Mouse (Mus musculus): ENCODE results near the gene Tinag.
"Not testable (repeated sequence)": the region's sequence is repeated elsewhere in the genome, so short reads cannot be mapped to it uniquely, and the experiment has no call there.

Tinag gene

DNA sequence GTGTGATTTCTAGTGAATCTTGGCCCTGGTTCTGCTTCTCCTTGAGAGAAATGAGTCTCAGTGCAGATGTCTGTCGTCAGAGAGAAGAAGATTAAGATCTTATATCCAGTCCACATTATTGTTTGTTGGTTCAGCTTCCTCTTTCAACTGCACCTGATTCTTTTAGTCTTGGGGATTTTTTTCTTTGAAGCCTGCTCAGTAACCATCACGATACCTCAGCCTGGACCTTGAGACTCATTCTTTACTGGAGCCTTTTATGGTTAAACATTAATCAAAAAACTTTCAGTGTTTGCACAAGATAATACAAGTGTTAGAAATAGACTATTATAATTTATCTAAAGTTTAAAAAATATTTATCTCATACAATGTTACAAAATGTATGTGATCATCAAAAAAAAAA is at the start of gene Tinag:
Tinag (minus strand) TSS at position 210 of the 400 bp plus-strand sequence.
- in situ Hi-C loops (cut with MboI, MseI), result no loop called here

- in situ Hi-C loops (cut with MboI, MseI), result not testable (repeated sequence)
Observed at GRCm38 (mm10) chr9:77083221-77083620, 37.6 kb upstream of the Tinag start.

GRCm38 (mm10) chr9:77071676-77072075 is 26.1 kb upstream of the Tinag start:
- in situ Hi-C loops (cut with MboI, MseI), result no loop called here

GRCm38 (mm10) chr9:77056611-77057010 is 11.0 kb upstream of the Tinag start:
- in situ Hi-C loops (cut with MboI, MseI), result no loop called here

DNA sequence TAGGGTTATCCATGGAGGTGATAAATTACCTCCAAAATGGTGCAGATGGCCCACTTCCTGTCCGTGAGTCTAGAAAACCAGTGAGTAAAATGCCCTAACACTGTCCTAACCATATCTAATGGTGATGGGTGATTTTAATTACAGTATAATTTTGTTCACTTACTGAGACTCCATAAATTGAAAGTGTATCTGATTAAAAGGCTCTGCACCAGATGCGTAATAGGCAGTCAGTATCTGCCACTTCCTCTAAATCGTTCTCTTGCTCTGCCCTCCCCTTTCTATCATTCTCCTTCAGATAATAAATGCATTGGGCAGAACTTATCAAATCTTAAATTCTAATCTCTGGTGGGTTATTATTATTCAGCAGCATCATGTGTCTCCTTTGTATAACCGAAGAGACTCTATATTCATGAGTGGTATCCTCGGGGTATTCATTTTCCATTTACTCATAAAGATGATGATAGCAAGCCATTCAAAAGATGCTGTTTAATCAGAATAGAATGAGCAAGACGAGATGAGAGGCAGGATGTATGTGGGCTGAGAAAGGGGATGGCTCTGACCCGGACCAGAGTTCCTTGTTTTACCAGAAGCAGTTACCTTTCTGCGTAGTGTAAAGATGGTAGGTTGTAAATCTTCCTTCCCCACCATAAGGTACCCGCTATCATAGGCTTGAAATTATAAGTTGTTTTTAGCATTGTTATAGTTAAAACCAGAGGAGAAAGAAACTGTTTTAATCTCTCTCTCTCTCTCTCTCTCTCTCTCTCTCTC is 9.0 kb upstream of the Tinag start:
- in situ Hi-C loops (cut with MboI, MseI), result no loop called here

GRCm38 (mm10) chr9:77051406-77051805 is 5.8 kb upstream of the Tinag start:
- in situ Hi-C loops (cut with MboI, MseI), result no loop called here

- in situ Hi-C loops (cut with MboI, MseI), result no loop called here
Observed at GRCm38 (mm10) chr9:77049669-77050068, 4.1 kb upstream of the Tinag start.

GRCm38 (mm10) chr9:77046067-77046715 is 597 bp upstream of the Tinag start:
- in situ Hi-C loops (cut with MboI, MseI), result no loop called here

DNA sequence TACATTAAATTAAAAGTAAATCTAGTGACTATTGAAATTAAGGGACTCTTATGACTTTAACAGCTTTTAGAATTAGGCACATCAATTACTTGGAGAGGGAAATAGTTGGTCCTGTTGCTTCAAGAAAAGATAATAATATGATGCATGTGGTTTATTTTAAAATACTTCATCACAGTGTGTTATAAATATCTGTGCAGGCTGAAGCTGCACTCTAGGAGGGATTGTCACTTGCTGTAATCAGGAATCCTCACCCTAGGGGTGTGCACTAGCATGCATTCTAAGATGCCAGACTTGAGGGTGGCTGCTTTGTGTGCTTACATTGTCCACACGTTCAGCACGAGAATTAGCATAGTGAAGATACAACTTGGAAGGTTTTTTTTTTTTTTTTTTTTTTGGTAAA is 10.2 kb downstream of the Tinag start:
- in situ Hi-C loops (cut with MboI, MseI), result no loop called here

DNA sequence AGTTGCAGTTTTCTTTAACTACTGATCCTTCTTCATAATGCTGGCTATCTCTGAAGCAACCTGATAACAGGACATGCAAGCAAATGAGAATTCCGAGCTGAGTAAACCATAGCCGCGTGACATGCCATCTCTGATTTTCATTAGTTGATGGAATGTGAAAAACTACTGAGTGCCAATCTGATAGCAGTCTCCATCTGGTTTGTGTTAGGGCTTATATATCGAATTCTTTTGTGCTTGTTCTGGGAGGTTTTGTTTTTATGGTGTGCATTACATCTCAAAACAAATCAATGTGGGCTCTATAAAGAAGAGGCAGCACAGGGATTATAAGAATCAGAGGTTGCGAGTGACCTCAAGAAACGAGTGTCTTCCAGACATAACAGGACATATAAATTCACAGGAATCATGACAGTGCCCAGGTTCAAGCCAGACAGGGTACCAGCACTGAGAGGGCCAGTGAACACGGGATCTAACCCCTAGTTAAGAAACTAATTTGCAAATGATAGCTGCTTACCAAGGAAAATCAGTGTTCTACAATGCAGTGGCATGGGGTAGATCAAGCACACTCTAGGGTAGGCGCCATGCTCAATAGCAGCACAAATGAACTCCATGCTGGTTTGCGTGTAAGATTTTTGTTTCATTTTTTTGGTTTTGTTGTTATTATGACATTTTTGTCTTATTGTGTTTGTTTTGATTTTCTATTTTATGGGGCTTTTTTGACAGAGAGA is 13.0 kb downstream of the Tinag start:
- in situ Hi-C loops (cut with MboI, MseI), result no loop called here

- in situ Hi-C loops (cut with MboI, MseI), result no loop called here
Observed at GRCm38 (mm10) chr9:77025271-77025670, 20.3 kb downstream of the Tinag start.

DNA sequence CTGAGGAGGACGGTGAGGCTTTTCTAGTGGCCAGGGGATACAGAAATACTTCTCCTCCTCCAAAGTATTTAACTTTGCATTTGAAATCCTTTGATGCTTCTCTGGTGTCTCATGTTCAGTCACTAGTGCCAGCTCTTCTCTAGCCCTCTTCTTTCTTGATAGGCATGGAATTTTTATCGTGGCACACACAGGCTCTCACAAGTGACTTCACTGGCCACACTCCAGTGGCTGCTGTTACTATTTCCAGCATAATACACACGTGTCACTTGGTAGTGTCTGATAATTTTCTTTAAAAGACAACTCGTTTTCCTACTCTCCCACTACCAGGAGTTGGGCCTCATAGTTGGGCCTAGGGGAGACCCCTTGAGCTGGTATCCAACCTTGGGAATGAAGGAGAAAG is 26.7 kb downstream of the Tinag start:
- in situ Hi-C loops (cut with MboI, MseI), result no loop called here

DNA sequence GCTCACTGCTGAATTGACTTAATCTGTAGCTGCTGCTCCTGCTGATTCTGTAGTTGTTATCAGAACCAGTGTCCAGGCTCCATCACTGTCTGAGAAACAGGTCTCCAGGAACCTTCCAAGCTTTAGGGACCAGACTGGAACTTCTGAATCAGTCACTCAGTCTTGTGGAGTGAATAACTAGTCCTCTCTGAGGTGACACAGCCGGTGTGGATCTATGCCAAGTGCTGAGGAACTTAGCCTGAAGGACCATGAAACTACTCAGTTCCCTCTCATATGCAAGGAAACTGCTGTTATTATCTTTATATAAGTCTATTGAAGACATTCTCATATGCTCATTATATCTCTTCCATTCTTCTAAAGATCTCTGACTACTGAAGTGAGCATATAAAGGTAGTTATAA is 49.6 kb downstream of the Tinag start:
- in situ Hi-C loops (cut with MboI, MseI), result no loop called here

GRCm38 (mm10) chr9:76989946-76990345 is 55.6 kb downstream of the Tinag start:
- in situ Hi-C loops (cut with MboI, MseI), result no loop called here

DNA sequence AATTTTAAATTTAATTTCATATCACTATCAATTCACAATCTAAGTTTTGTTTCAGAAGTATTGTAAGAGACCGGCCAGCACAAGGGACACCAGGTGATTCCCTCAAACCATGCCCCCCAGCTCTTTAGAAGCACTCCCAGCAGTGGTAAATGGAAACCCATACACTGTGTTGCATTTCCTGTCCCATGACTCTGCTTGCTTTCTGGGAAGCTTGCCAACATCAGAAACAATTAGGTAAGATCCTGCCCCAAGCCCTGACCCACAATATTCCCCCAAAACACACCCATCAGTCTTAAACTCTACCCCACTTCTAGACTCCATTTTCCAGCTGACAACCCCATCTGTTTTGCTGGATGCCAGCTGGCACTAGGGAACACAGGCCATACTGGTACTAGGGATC is 110.8 kb downstream of the Tinag start:
- in situ Hi-C loops (cut with MboI, MseI), result no loop called here

GRCm38 (mm10) chr9:76915093-76915661 is 130.4 kb downstream of the Tinag start:
- in situ Hi-C loops (cut with MboI, MseI), result no loop called here
